Mouse (Mus musculus) urinary bladder, postnatal 4 days (tissue): ENCODE data around the gene Spc24.
"Not testable (repeated sequence)": the region's sequence is repeated elsewhere in the genome, so short reads cannot be mapped to it uniquely, and the experiment has no call there.

Experiments used
- DNase-seq, 2 experiments: peaks; one replicate each; pipeline ENCODE4 v3.0.0; 2021 to 2022; ENCODE audit warnings: low spot score in 2 of 2

Spc24 gene

DNA sequence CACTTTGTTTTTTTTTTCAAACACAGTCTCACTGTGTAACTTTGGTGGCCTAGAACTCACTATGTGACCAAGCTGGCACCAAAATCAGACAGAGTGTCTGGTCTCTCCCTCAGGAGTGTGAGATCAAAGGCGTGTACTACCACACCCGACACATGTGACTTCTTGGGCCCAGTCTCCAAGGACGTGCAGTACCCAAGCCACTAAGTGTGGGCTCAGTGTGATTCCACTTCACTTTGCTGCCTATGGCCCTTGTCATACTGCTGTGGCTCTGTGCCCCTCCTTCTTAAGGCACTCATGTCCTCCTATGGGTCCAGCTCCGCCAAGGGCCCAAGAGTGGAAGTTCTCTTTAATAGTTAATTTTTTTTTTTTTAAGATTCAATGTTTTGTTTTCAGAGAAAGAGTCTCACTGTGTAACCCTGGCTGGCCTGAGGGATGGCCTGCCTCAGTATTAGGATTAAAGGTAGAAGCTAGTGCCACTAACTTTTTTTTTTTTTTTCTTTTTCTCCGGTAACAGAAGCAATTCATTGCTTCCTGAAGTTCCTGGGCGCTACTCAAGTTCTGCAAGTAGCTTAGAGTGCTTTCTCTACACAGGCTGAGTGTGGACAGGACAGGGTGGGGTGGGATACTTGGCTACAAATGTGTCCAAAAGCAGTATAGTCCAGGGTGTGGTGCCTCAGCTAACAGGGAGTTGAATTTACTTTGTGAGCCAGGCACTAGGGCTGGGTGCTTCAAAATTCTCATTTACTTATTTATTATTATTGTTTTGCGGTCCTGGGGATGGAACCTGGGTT lies 24.6 kb upstream of the Spc24 start:
- no peak for DNase-seq

DNA sequence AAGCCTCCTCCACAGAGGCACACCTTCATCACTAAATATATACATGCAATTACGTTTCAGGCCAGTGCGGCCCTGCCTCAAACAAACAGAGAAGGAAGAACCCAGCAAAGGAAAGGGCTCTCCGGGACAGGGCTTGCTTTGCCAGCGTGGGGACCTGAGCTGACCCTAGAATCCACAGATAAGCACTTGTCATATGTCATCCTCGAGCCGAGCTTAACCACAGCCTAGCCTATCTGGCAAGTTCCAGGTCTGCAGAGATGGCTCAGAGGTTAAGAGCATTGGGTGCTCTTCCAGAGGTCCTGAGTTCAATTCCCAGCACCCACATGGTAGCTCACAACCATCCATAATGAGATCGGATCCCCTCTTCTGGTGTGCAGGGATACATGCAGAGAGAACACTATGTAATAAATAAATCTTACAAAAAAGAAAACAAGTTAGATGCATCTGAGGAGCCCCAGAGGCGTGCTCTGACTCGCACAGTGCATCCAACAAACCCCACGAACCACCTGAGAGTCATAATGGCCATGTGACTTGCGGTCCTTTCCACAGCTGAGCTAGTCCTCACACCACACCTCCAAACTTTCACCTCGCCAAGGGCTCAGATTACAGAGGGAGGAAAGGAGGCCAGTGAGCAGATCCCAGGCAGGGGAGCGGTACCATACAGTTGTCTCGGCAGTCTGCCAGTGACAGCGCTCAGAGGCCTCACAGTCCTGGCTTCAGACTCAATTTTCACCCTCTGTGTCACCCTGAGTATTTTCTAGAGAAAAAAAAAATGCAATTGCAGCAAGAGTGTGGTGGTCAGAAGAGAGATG lies 21.8 kb upstream of the Spc24 start:
- no peak for DNase-seq

- no peak for DNase-seq
Observed at GRCm38 (mm10) chr9:21777726-21778125, 17.6 kb upstream of the Spc24 start.

GRCm38 (mm10) chr9:21774353-21774752 lies 14.2 kb upstream of the Spc24 start:
- DNase-seq = no peak

GRCm38 (mm10) chr9:21773396-21773795 lies 13.3 kb upstream of the Spc24 start:
- DNase-seq = not testable (repeated sequence)

DNA sequence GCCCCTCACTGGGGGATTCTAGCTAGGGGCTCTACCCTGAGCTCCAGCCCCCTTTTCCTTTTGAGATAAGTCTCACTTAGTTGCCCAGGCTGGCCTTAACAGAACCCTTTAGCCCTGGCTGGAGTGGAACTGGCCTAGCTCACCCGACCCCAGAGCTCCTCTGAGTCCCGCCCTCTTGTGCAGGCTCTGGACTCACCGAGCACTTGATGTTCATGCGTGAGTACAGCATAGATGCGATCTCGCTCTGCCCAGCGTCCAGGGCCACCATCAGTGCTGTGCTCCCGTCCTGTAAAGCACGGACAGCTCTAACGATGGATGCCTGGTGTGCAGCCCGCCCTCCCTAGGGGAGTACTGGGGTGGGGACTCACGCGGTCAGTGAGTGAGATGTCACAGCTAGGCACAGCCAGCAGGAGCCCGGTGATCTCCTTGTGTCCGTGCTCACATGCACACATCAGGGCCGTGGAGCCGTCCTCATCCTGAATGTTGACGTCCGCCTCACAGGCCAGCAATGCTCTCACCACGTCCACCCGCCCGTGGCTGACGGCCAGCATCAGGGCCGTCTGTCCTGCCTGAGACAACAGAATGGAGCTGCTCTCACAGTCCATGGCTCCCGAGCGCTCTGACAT lies 9.6 kb upstream of the Spc24 start:
- peak; percentile 55 to 65 for DNase-seq

DNA sequence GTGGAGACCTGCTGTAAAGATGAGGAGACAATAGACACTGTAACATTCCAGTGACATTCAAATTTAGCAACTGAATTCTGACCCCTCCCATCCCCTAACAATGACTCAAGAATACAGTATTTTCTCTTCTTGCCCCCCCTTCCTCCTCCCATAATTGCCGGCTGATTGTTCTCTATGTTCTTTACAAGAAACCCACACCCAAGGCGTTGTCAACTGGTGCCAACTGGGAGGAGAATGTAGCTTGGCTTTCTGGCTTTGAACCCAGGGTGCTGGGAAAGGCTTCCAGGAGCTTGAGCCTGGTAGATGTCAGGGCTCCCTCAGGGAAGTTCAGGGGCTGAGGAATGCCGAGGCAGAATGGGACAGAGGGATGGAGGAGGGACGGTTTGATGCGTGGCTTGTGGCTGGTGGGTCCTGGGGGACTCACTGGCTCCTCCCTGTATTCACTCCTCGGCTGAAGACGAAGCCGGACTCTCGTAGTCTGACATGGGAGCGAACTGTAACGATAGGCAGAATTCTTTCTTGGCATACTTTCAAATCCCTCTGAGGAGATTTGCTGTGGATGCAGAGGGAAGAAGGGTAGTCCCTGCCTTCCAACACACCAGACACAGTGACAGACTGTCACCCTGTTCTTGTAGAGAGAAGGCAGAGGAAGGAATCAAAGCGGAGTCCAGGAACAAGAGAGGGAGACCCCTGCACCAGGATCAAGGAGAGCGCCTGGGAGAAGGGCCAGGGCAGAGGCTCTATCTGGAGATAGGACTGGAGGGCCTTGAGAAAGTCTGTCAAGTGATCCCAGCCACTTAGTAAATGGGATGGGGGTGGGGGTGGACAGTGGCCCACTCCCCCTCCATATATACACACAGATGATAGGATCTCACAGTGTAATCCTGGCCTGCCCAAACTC lies 8.7 kb upstream of the Spc24 start:
- DNase-seq = peak in 1 of 2 experiments; percentile 60

- DNase-seq = peak in 1 of 2 experiments; percentile 48
Observed at GRCm38 (mm10) chr9:21767896-21768295, 7.8 kb upstream of the Spc24 start.

GRCm38 (mm10) chr9:21764084-21764999 lies 4.2 kb upstream of the Spc24 start:
- DNase-seq = no peak

GRCm38 (mm10) chr9:21762135-21762534 lies 2.0 kb upstream of the Spc24 start:
- DNase-seq = no peak

- DNase-seq = no peak
Observed at GRCm38 (mm10) chr9:21759718-21760117, 385 bp downstream of the Spc24 start.

GRCm38 (mm10) chr9:21758576-21759529 lies 1.2 kb downstream of the Spc24 start:
- DNase-seq = no peak

- no peak for DNase-seq
Observed at GRCm38 (mm10) chr9:21754516-21755321, 5.4 kb downstream of the Spc24 start.

DNA sequence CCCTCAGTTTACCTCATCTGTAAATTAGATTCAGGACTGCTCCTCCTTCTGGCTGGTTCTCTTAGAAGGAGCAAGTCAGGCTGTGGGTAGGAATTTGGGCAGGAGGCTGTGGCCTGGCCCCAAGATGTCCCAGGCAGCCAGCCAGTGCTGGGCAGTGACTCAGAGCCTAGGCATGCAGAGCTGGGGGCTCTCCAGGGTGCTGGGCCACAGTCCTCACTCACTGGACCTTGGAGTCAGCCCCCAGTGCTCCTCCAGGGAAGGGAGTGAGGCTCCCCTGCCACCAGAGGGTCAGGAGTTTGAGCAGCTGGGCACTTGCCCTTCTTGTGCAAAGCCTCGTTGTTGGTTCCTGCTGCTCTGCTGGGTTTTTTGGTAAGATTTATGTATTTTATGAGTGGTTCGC lies 6.1 kb downstream of the Spc24 start:
- DNase-seq = peak; percentile 75 to 76

GRCm38 (mm10) chr9:21752252-21752792 lies 7.8 kb downstream of the Spc24 start:
- DNase-seq = peak; percentile 71

- no peak for DNase-seq
Observed at GRCm38 (mm10) chr9:21751347-21751746, 8.8 kb downstream of the Spc24 start.

DNA sequence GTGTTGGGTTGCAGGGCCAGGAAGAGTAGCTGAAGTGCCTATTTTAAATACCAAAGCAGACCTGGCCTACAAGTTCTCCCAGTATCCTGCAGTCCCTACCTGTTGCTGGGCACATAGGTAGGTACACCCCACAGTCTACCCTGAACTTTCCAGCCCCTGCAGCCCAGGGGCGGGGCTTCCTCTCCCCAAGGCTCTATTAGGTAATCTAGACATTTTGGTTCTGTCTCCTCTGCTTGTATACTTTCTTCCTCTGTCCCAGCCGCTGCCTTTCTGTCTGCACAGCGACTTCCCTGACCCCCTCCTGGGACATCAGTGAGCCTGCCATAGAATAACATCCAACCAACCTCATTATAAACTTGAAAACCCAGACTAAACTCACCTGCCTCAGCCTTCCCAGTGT lies 9.7 kb downstream of the Spc24 start:
- no peak for DNase-seq
